Mouse (Mus musculus): Measurements from ENCODE around the gene Tcf7l2.

DNA sequence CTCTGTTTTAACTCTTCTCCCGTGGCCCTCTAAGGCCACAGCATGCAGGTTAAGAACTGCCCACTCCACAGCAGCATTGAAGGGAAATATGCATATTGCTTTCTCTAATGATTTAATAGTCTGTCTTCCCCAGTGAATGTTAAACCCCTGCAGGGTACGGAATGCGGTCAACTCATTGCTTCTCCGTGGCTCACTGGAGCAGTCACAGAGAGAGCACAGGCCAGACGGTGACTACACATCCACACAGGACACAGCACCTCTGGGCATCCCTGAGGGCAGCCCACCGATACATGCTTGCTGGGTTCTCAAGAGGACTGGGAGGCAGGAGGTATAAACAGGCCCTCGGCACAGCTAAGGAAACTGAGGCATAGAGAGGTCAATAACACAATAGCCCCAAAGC lies 35.3 kb upstream of the Tcf7l2 start:
- TF ChIP-seq ZNF384 (IDR thresholded peaks at IDR 0.05; ENCODE audit: low read depth, low read length): no peak
- no peak for TF ChIP-seq ZC3H11A (IDR thresholded peaks at IDR 0.05; ENCODE audit: borderline replicate concordance, low read depth, low read length)

Data from ES-E14 (cell line).